Mouse (Mus musculus) bone marrow, adult 2 months (tissue): ENCODE results near the gene Lrrc66. TPM values are rescaled to one million over a fixed set of nuclear protein-coding genes. Genes with fewer than 3 reads are reported as not detected.

Experiments used
- H3K27ac ChIP-seq: fragments of 200-500 bp; 2 replicates; pipeline ENCODE4 v1.5.1; 2012; ENCODE audit warnings: low read depth, mild to moderate bottlenecking, control low read depth, inconsistent platforms, low read length; ENCODE audit not compliant: control insufficient read depth, poor library complexity, insufficient read depth
- H3K4me1 ChIP-seq: fragments of 200-500 bp; 2 replicates; pipeline ENCODE4 v1.6.1; 2011; ENCODE audit warnings: low read length; ENCODE audit not compliant: control insufficient read depth, insufficient read depth
- H3K4me3 ChIP-seq: fragments of 200-500 bp; replicated peaks from 2 replicates; pipeline ENCODE3; 2011; ENCODE audit warnings: mild to moderate bottlenecking, low read depth, low read length, control low read depth; ENCODE audit not compliant: control insufficient read depth
- CTCF ChIP-seq: fragments of 200-500 bp; IDR thresholded peaks from 2 replicates; pipeline ENCODE4 v1.5.1; 2011; ENCODE audit warnings: low read length, control low read depth; ENCODE audit not compliant: control insufficient read depth, insufficient read depth
- POLR2A ChIP-seq: fragments of 200-500 bp; IDR thresholded peaks from 2 replicates; pipeline ENCODE4 v1.6.1; 2011; ENCODE audit warnings: low read depth, mild to moderate bottlenecking, control low read depth, low read length, borderline replicate concordance; ENCODE audit not compliant: control insufficient read depth
- WGBS: fragments of 180-500 bp; shearing (Covaris S2); methylation state at CpG from one replicate; pipeline ENCODE4 v1.1.7; 2018; 5-methylcytosine and 5-hydroxymethylcytosine counted together
- polyA plus RNA-seq: library from polyadenylated mRNA; stranded (reverse); fragments of >200 nt; gene quantifications from 2 replicates; pipeline ENCODE4 v1.2.4, GENCODE M21; 2011; ENCODE audit warnings: low replicate concordance; ENCODE audit not compliant: missing spikeins, insufficient read depth, insufficient read length

Lrrc66 gene
- polyA plus RNA-seq, 1 experiment: 2.8 TPM

GRCm38 (mm10) chr5:73576708-73577107 is 55.6 kb downstream of the Lrrc66 start:
- 81% methylated on average over 7 of the region's 7 CpGs for WGBS

GRCm38 (mm10) chr5:73574616-73575015 is 57.7 kb downstream of the Lrrc66 start:
- 85% methylated on average over 4 of the region's 4 CpGs for WGBS
- TF ChIP-seq CTCF (no peak), POLR2A (no peak)

More at GRCm38 (mm10) chr5:73576708-73577107, 55.6 kb downstream of the Lrrc66 start:
- H3K4me3 ChIP-seq: no peak overlapping the region
- TF ChIP-seq CTCF (no peak), POLR2A (no peak)
- no peaks in the 10 kb centered on the region for H3K4me1 ChIP-seq
- no peak overlapping the region for H3K27ac ChIP-seq

GRCm38 (mm10) chr5:73573789-73574188 is 58.5 kb downstream of the Lrrc66 start:
- TF ChIP-seq POLR2A: no peak
- TF ChIP-seq CTCF: no peak
- Histone ChIP-seq H3K4me3 (no peak overlapping the region), H3K27ac (no peak overlapping the region), H3K4me1 (no peaks in the 10 kb centered on the region)
- 75% methylated on average over 7 of the region's 7 CpGs for WGBS

More at GRCm38 (mm10) chr5:73574616-73575015, 57.7 kb downstream of the Lrrc66 start:
- H3K4me1 ChIP-seq: no peaks in the 10 kb centered on the region
- H3K27ac ChIP-seq: no peak overlapping the region
- H3K4me3 ChIP-seq: no peak overlapping the region

- no peaks in the 10 kb centered on the region for H3K4me1 ChIP-seq
- H3K27ac ChIP-seq: no peak overlapping the region
- no peak overlapping the region for H3K4me3 ChIP-seq
- 48% methylated on average over 2 of the region's 2 CpGs for whole genome bisulfite sequencing
- TF ChIP-seq CTCF (no peak), POLR2A (no peak)
Measured at GRCm38 (mm10) chr5:73572846-73573245, 59.5 kb downstream of the Lrrc66 start.

- Histone ChIP-seq H3K4me1 (no peaks in the 10 kb centered on the region), H3K27ac (no peak overlapping the region), H3K4me3 (no peak overlapping the region)
- WGBS: 86% methylated on average over 6 of the region's 6 CpGs
- TF ChIP-seq POLR2A: no peak
- TF ChIP-seq CTCF: no peak
Measured at GRCm38 (mm10) chr5:73571395-73572156, 60.8 kb downstream of the Lrrc66 start.

- WGBS: 63% methylated on average over 5 of the region's 5 CpGs
- TF ChIP-seq CTCF: no peak
- no peak for TF ChIP-seq POLR2A
Measured at GRCm38 (mm10) chr5:73569181-73569580, 63.1 kb downstream of the Lrrc66 start.

GRCm38 (mm10) chr5:73566892-73567291 is 65.4 kb downstream of the Lrrc66 start:
- Histone ChIP-seq H3K4me1 (no peaks in the 10 kb centered on the region), H3K27ac (no peak overlapping the region), H3K4me3 (no peak overlapping the region)
- 85% methylated on average over 4 of the region's 4 CpGs for WGBS
- no peak for TF ChIP-seq POLR2A
- TF ChIP-seq CTCF: no peak

More at GRCm38 (mm10) chr5:73569181-73569580, 63.1 kb downstream of the Lrrc66 start:
- H3K27ac ChIP-seq: no peak overlapping the region
- H3K4me1 ChIP-seq: no peaks in the 10 kb centered on the region
- H3K4me3 ChIP-seq: no peak overlapping the region

GRCm38 (mm10) chr5:73566119-73566518 is 66.2 kb downstream of the Lrrc66 start:
- Histone ChIP-seq H3K27ac (no peak overlapping the region), H3K4me1 (no peaks in the 10 kb centered on the region), H3K4me3 (no peak overlapping the region)
- TF ChIP-seq POLR2A (no peak), CTCF (no peak)
- 80% methylated on average over 5 of the region's 5 CpGs for WGBS
